Mouse (Mus musculus) CH12.LX (cell line): ENCODE data around the gene Tnrc6b. TPM values are rescaled to one million over a fixed set of nuclear protein-coding genes. Genes with fewer than 3 reads are reported as not detected.
"Not testable (repeated sequence)": the region's sequence is repeated elsewhere in the genome, so short reads cannot be mapped to it uniquely, and the experiment has no call there.

Experiments
- DNase-seq: peaks from one replicate; pipeline ENCODE4 v3.0.0-alpha.2; 2013; ENCODE audit errors: extremely low read depth
- H3K27ac ChIP-seq: 2 replicates; pipeline ENCODE4 v1.5.1; 2012; ENCODE audit warnings: low read depth, mild to moderate bottlenecking, control low read depth, moderate library complexity; ENCODE audit not compliant: insufficient read depth
- H3K27me3 ChIP-seq: replicated peaks from 2 replicates; pipeline ENCODE3; 2012; ENCODE audit warnings: inconsistent platforms
- H3K36me3 ChIP-seq, 2 experiments: replicated peaks in 1 of 2; 2 replicates each; pipeline versions ENCODE3 to v1.6.1; 2012; ENCODE audit warnings: inconsistent platforms in 1 of 2, low read length in 1 of 2, mild to moderate bottlenecking in 1 of 2, mixed read lengths in 1 of 2, moderate library complexity in 1 of 2; ENCODE audit not compliant: control insufficient read depth in 1 of 2, insufficient read depth in 1 of 2
- H3K4me1 ChIP-seq, 2 experiments: 2 replicates each; pipeline ENCODE4 v1.6.1; 2012; ENCODE audit warnings: inconsistent platforms in 1 of 2, moderate library complexity in 1 of 2; ENCODE audit not compliant: insufficient read depth in 2 of 2, control insufficient read depth in 1 of 2
- H3K4me2 ChIP-seq: 2 replicates; pipeline ENCODE4 v1.6.1; 2012; ENCODE audit warnings: low read depth, mild to moderate bottlenecking, control low read depth; ENCODE audit not compliant: poor library complexity, insufficient read depth, severe bottlenecking
- H3K4me3 ChIP-seq, 3 experiments: fragments of 150-350 bp in 1 of 3; sonication (generic) in 1 of 3; replicated peaks in 1 of 3; 2 replicates each; pipeline versions ENCODE3 to v1.5.1; 2011 to 2012; ENCODE audit warnings: low read depth in 2 of 3, low read length in 2 of 3, mild to moderate bottlenecking in 2 of 3, moderate library complexity in 2 of 3, control low read depth in 1 of 3, improper control_type of control experiment in 1 of 3, inconsistent platforms in 1 of 3, mixed read lengths in 1 of 3; ENCODE audit not compliant: poor library complexity in 1 of 3
- H3K79me2 ChIP-seq: replicated peaks from 2 replicates; pipeline ENCODE4 v1.6.1; 2012; ENCODE audit warnings: mild to moderate bottlenecking, moderate library complexity; ENCODE audit not compliant: control insufficient read depth, poor library complexity, insufficient read depth, severe bottlenecking; ENCODE audit errors: extremely low read depth
- H3K9ac ChIP-seq: 2 replicates; pipeline ENCODE4 v1.6.1; 2012; ENCODE audit warnings: low read depth, mild to moderate bottlenecking, control low read depth, moderate library complexity; ENCODE audit not compliant: insufficient read depth
- H3K9me3 ChIP-seq: replicated peaks from 2 replicates; pipeline ENCODE3; 2012; ENCODE audit warnings: low read length, inconsistent platforms, mixed read lengths
- CHD1 ChIP-seq: IDR thresholded peaks from 2 replicates; pipeline ENCODE4 v1.6.1; 2012; ENCODE audit warnings: low read depth, low read length, improper control_type of control experiment, inconsistent platforms
- CHD2 ChIP-seq: IDR thresholded peaks from 2 replicates; pipeline ENCODE4 v1.6.1; 2011; ENCODE audit warnings: low read length, improper control_type of control experiment
- E2F4 ChIP-seq: IDR thresholded peaks from 2 replicates; pipeline ENCODE4 v1.6.1; 2011; ENCODE audit warnings: low read depth, low read length, improper control_type of control experiment; ENCODE audit not compliant: insufficient replicate concordance
- EP300 ChIP-seq: IDR thresholded peaks from 2 replicates; pipeline ENCODE4 v1.6.1; 2011; ENCODE audit warnings: low read length, improper control_type of control experiment
- GABPA ChIP-seq: IDR thresholded peaks from 2 replicates; pipeline ENCODE4 v1.6.1; 2012; ENCODE audit warnings: low read depth, low read length, improper control_type of control experiment, inconsistent platforms; ENCODE audit not compliant: insufficient replicate concordance
- JUN ChIP-seq: IDR thresholded peaks from 2 replicates; pipeline ENCODE4 v1.6.1; 2011; ENCODE audit warnings: low read depth, mild to moderate bottlenecking, low read length, improper control_type of control experiment, moderate library complexity; ENCODE audit not compliant: insufficient read depth
- MAZ ChIP-seq: IDR thresholded peaks from 2 replicates; pipeline ENCODE4 v1.6.1; 2012; ENCODE audit warnings: low read depth, mild to moderate bottlenecking, inconsistent platforms, low read length, improper control_type of control experiment, moderate library complexity
- MYC ChIP-seq: IDR thresholded peaks from 2 replicates; pipeline ENCODE4 v1.6.1; 2011; ENCODE audit warnings: low read depth, mild to moderate bottlenecking, improper control_type of control experiment, low read length
- NELFE ChIP-seq: IDR thresholded peaks from 2 replicates; pipeline ENCODE4 v1.6.1; 2011; ENCODE audit warnings: low read depth, low read length, improper control_type of control experiment
- POLR2A ChIP-seq: IDR thresholded peaks from 2 replicates; pipeline ENCODE4 v1.6.1; 2011; ENCODE audit warnings: low read depth, mild to moderate bottlenecking, improper control_type of control experiment, low read length
- SIN3A ChIP-seq: IDR thresholded peaks from 2 replicates; pipeline ENCODE4 v1.6.1; 2012; ENCODE audit warnings: low read length, improper control_type of control experiment, inconsistent platforms
- SMC3 ChIP-seq: IDR thresholded peaks from 2 replicates; pipeline ENCODE4 v1.6.1; 2011; ENCODE audit warnings: low read depth, low read length, improper control_type of control experiment
- TCF12 ChIP-seq: IDR thresholded peaks from 2 replicates; pipeline ENCODE4 v1.6.1; 2014; ENCODE audit warnings: low read depth, mild to moderate bottlenecking, inconsistent platforms, low read length, improper control_type of control experiment
- USF1 ChIP-seq: IDR thresholded peaks from 2 replicates; pipeline ENCODE4 v1.6.1; 2014; ENCODE audit warnings: low read depth, mild to moderate bottlenecking, inconsistent platforms, low read length, improper control_type of control experiment
- ZKSCAN1 ChIP-seq: IDR thresholded peaks from 2 replicates; pipeline ENCODE4 v1.6.1; 2012; ENCODE audit warnings: low read depth, inconsistent platforms, low read length, improper control_type of control experiment, borderline replicate concordance
- ZMIZ1 ChIP-seq: IDR thresholded peaks from 2 replicates; pipeline ENCODE4 v1.6.1; 2012; ENCODE audit warnings: low read depth, mild to moderate bottlenecking, inconsistent platforms, low read length, improper control_type of control experiment
- ZNF384 ChIP-seq: IDR thresholded peaks from 2 replicates; pipeline ENCODE4 v1.6.1; 2012; ENCODE audit warnings: low read depth, low read length, improper control_type of control experiment, inconsistent platforms
- dilution Hi-C: fragments of 300-500 bp; cut with MboI; formaldehyde crosslinking; loops from 2 replicates; pipeline ENCODE4 v1.14.3; 2020; ENCODE audit warnings: low sequenced_read_pairs; ENCODE audit not compliant: extremely low pct_unique_long_range_greater_than_20kb, extremely low pct_ligation_motif_present
- in situ Hi-C: fragments of 300-500 bp; cut with MboI; formaldehyde crosslinking; loops from 3 replicates; pipeline ENCODE4 v1.14.3; 2019; ENCODE audit warnings: low sequenced_read_pairs, low pct_ligation_motif_present, low pct_unique_long_range_greater_than_20kb, mixed read lengths
- polyA plus RNA-seq: library from polyadenylated mRNA; unstranded; fragments of >175 nt; gene quantifications from 2 replicates; pipeline ENCODE4 v1.2.1, GENCODE M21; 2012; ENCODE audit warnings: low read depth; ENCODE audit not compliant: insufficient read length
- total RNA-seq, 2 experiments: library from RNA; depleted of rRNA; stranded (reverse); fragments of 300-350 nt in 1 of 2; fragments of >200 nt in 1 of 2; gene quantifications; 2 replicates each; pipeline ENCODE4 v1.2.3; 2012 to 2014

Gene Tnrc6b
- total and polyA plus RNA-seq, 3 experiments = 6.0 to 17.1 (median 16.1) TPM

DNA sequence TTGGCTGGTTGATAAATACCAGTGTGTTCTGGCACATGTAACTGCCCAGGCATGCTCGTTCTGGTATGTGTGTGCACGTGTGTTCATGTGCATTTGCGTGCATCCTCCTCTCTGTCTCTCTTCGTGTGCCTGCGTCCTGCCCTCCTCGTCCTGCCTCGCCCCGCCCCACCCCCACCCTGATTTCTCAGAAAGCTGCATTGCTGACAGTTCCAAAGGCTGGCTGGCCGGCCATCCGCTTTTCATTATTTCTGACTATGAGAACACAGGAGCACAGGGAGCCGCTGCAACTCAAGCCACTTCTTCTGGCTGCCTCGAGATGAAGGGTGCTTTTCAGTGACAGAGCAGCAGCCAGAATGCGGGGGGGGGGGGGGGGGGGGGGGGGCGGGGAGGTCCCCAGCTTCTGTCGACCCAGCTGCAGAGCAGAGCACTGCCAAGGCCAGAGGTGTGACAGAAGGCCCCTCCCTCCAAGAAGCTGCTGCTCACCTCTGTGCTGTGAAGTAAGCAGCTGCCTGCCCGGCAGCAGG, 219.0 kb downstream of the Tnrc6b start:
- in situ Hi-C loops = no loop called here

DNA sequence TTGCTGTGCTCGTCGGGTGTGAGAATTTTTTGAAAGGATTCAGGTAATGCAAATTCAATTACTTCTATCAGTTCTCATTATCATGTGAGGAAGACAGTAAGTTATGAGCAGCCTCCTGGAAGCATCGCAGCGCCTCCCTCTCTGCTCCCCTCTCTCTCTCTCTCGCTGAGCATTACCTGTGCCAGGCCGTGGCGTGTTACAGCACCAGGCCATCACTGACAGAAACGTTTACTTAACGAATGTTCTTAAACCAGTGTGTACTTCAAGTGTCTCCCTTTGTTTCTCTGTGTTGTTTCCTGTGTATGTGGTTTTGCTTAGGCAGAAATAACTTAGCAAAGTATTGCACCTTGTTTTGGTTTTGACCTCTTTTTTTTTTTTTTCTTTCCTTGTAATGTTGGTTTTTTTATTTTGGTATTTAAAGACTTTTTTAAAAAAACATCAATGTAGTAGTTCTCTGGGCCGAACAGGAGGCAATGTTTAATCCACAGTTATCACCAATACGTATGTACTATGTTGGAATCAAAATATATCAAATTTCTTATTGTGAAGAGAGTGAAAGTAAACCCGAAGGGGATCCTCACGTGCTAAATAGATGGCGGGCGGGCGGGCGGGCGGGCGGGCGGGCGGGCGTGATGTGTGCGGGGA, 219.7 kb downstream of the Tnrc6b start:
- H3K9me3 ChIP-seq, dilution Hi-C loops, H3K27me3 ChIP-seq, H3K4me3 ChIP-seq, in situ Hi-C loops, H3K27ac ChIP-seq, H3K4me2 ChIP-seq, DNase-seq, H3K79me2 ChIP-seq, H3K9ac ChIP-seq: not testable (repeated sequence)
- Histone ChIP-seq H3K36me3 (peaks cover 45 to 76% of the 10 kb centered on the region in 2 experiments), H3K4me1 (peaks cover 2 to 21% of the 10 kb centered on the region in 2 experiments; a peak in 3 of 4 replicates)

More for the DNA sequence above, 219.0 kb downstream of the Tnrc6b start:
- H3K27me3 ChIP-seq = no peaks in the 10 kb centered on the region
- no peak overlapping the region for H3K27ac ChIP-seq
- peaks cover 48 to 72% of the 10 kb centered on the region in 2 experiments for H3K36me3 ChIP-seq
- H3K4me2 ChIP-seq = no peak overlapping the region
- dilution Hi-C loops = no loop called here
- H3K79me2 ChIP-seq = peaks cover 5% of the 10 kb centered on the region; the same call in 1 of the 2 replicates
- H3K4me3 ChIP-seq = no peak overlapping the region
- no peak for DNase-seq
- no peaks in the 10 kb centered on the region for H3K9me3 ChIP-seq
- H3K9ac ChIP-seq = no peak overlapping the region
- H3K4me1 ChIP-seq = peaks cover 2 to 14% of the 10 kb centered on the region in 2 experiments; a peak in 3 of 4 replicates
- TF ChIP-seq GABPA (no peak), EP300 (no peak)

DNA sequence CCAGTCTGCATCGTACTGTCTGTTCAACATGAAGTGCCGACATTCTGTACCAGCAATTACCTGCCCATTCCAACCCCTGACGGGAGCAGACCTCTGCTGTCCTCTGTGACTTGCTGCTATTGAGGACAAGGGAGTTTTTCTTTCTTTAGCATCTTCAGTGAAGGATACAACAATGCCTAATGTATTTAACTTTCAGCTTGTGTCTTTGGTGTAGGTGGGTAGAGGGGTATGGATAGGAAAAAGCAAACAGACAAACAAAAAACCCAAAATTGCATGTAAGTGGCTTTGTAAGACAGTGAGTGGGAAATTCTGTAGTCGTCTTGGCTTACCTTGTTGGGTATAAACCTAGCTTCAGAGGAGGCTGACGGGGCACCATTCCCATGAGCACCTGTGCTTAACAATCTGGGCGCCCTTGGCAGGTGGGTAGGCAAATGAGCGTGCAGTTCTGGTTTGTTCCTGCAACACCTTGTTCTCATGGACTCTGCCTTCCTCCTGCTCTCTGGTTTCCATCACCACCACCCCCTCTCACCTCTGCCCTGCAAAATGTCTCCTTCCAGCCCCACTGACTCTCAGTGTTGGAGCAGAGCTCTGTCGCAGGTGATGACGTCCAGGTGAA, 220.3 kb downstream of the Tnrc6b start:
- DNase-seq = no peak
- H3K4me3 ChIP-seq = no peak overlapping the region
- H3K36me3 ChIP-seq = peaks cover 41 to 74% of the 10 kb centered on the region in 2 experiments
- no peak for TF ChIP-seq E2F4
- no peak for TF ChIP-seq SIN3A
- TF ChIP-seq POLR2A = no peak
- TF ChIP-seq USF1 = no peak
- no peak for TF ChIP-seq MAZ
- TF ChIP-seq JUN = no peak
- no peak for TF ChIP-seq ZMIZ1
- no peak for TF ChIP-seq SMC3
- no peak for TF ChIP-seq TCF12
- no peak for TF ChIP-seq CHD1
- TF ChIP-seq GABPA = no peak
- no peak for TF ChIP-seq ZKSCAN1
- no peak for TF ChIP-seq ZNF384
- TF ChIP-seq CHD2 = no peak
- TF ChIP-seq MYC = no peak
- no peak for TF ChIP-seq NELFE
- TF ChIP-seq, all 38 proteins: peak for 0
- in situ Hi-C loops (no loop called here), dilution Hi-C loops (no loop called here)
- Histone ChIP-seq H3K27me3 (no peaks in the 10 kb centered on the region), H3K4me1 (peaks cover 2 to 27% of the 10 kb centered on the region in 2 experiments; a peak in 3 of 4 replicates), H3K9ac (no peak overlapping the region), H3K27ac (no peak overlapping the region), H3K79me2 (peaks cover 5% of the 10 kb centered on the region; the same call in 1 of the 2 replicates), H3K4me2 (no peak overlapping the region), H3K9me3 (no peaks in the 10 kb centered on the region)
